Mouse (Mus musculus) olfactory bulb, adult 2 months (tissue): ENCODE measurements around the gene Col4a3bp. TPM values are rescaled to one million over a fixed set of nuclear protein-coding genes. Genes with fewer than 3 reads are reported as not detected.

Experiments
- H3K27ac ChIP-seq: fragments of 200-500 bp; 2 replicates; pipeline ENCODE4 v1.5.1; 2012; ENCODE audit warnings: low read depth, low read length; ENCODE audit not compliant: insufficient read depth
- H3K4me1 ChIP-seq: fragments of 200-500 bp; 2 replicates; pipeline ENCODE4 v1.6.1; 2012; ENCODE audit warnings: low read length; ENCODE audit not compliant: control insufficient read depth, insufficient read depth
- H3K4me3 ChIP-seq: fragments of 200-500 bp; 2 replicates; pipeline ENCODE4 v1.5.1; 2012; ENCODE audit warnings: mild to moderate bottlenecking, low read depth, low read length, moderate library complexity; ENCODE audit not compliant: insufficient read depth
- CTCF ChIP-seq: fragments of 200-500 bp; IDR thresholded peaks from 2 replicates; pipeline ENCODE4 v1.5.1; 2012; ENCODE audit warnings: low read depth, mild to moderate bottlenecking, low read length, moderate library complexity; ENCODE audit not compliant: insufficient read depth
- POLR2A ChIP-seq: fragments of 200-500 bp; IDR thresholded peaks from 2 replicates; pipeline ENCODE4 v1.6.1; 2012; ENCODE audit warnings: mild to moderate bottlenecking, low read depth, low read length, moderate library complexity; ENCODE audit not compliant: insufficient read depth
- WGBS: fragments of 180-500 bp; shearing (Covaris S2); methylation state at CpG from one replicate; pipeline ENCODE4 v1.1.7; 2018; 5-methylcytosine and 5-hydroxymethylcytosine counted together
- polyA plus RNA-seq: library from polyadenylated mRNA; stranded (reverse); fragments of >200 nt; gene quantifications from 2 replicates; pipeline ENCODE4 v1.2.4, GENCODE M21; 2012; ENCODE audit warnings: low replicate concordance; ENCODE audit not compliant: missing spikeins, insufficient read depth, insufficient read length

Gene Col4a3bp
- polyA plus RNA-seq, 1 experiment, result 201 TPM

DNA sequence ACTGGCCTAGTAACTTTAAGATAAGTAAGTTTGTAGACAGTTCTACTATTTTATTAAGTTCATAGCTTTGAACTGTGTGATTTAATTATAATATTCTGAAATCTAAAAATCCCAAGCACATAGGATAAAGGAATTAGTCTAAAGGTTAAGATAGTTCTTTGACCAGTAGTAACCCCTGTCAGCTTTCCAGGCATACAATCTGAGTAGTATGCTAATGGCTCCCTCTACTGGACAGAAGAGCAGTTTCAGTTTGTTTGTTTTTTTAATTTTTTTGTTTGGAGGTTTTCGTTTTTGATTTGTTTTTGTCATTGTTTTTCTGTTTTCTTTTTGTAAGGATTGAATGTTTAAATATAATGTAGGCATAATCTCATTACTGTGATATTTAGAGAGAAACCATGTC lies 51.2 kb downstream of the Col4a3bp start:
- Histone ChIP-seq H3K27ac (no peak overlapping the region), H3K4me3 (no peak overlapping the region)
- 0% methylated on average over 1 of the region's 1 CpGs for WGBS

DNA sequence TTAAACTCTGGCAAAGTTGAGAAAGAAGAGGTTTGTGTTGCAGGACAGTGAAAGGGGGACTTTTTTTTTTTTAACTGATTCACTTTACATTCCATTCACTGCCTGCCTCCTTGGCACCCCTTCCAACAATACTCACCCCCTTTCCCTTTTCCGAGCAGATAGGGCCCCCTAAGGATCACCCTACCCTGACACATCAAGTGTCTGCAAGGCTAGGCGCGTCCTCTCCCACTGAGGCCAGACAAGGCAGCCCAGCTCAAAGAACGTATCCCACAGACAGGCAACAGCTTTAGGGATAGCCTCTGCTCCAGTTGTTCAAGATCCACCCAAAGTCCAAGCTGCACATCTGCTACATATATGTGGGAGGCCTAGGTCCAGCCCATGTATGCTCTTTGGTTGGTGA lies 51.7 kb downstream of the Col4a3bp start:
- 72% methylated on average over 4 of the region's 4 CpGs for WGBS
- Histone ChIP-seq H3K4me3 (no peak overlapping the region), H3K27ac (peak overlapping the region; percentile 8; the same call in 1 of the 2 replicates), H3K4me1 (peaks cover 2% of the 10 kb centered on the region; the same call in 1 of the 2 replicates)
- no peak for TF ChIP-seq CTCF
- no peak for TF ChIP-seq POLR2A

More for the DNA sequence above, 51.2 kb downstream of the Col4a3bp start:
- peaks cover 2% of the 10 kb centered on the region; the same call in 1 of the 2 replicates for H3K4me1 ChIP-seq
- TF ChIP-seq CTCF, result no peak
- TF ChIP-seq POLR2A, result no peak

GRCm38 (mm10) chr13:96599182-96599581 lies 56.8 kb downstream of the Col4a3bp start:
- Histone ChIP-seq H3K4me3 (no peak overlapping the region), H3K4me1 (peaks cover under 1% of the 10 kb centered on the region; the same call in 1 of the 2 replicates), H3K27ac (no peak overlapping the region)
- 95% methylated on average over 9 of the region's 9 CpGs for WGBS
- TF ChIP-seq CTCF (no peak), POLR2A (no peak)

DNA sequence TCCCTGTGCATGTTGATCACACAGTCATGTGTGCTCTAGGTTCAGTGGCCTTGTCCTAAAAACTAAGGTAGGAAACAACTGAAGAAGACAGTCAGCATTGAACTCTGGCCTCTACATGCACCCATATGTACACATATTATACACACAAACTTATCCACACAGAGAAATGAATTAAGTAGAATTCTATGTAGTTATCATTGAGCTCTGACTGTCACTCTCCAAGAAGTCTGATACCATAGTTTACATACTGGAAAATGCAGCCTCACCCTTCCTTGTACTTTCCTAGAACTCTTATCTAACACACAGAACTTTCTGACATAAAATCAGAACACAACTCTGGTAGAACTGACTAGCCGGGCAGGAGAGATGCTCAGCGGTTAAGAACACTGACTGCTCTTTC lies 61.8 kb downstream of the Col4a3bp start:
- no peaks in the 10 kb centered on the region for H3K4me1 ChIP-seq
- WGBS, result 90% methylated on average over 2 of the region's 2 CpGs
- H3K4me3 ChIP-seq, result no peak overlapping the region
- no peak overlapping the region for H3K27ac ChIP-seq
- no peak for TF ChIP-seq POLR2A

- 95% methylated on average over 3 of the region's 3 CpGs for WGBS
- Histone ChIP-seq H3K4me1 (no peaks in the 10 kb centered on the region), H3K4me3 (no peak overlapping the region), H3K27ac (no peak overlapping the region)
- TF ChIP-seq CTCF, result no peak
- TF ChIP-seq POLR2A, result no peak
Measured at GRCm38 (mm10) chr13:96614615-96615014, 72.2 kb downstream of the Col4a3bp start.

- Histone ChIP-seq H3K4me1 (no peaks in the 10 kb centered on the region), H3K27ac (no peak overlapping the region), H3K4me3 (no peak overlapping the region)
- 53% methylated on average over 1 of the region's 1 CpGs for WGBS
- TF ChIP-seq CTCF (no peak), POLR2A (no peak)
Measured at GRCm38 (mm10) chr13:96620891-96621290, 78.5 kb downstream of the Col4a3bp start.

DNA sequence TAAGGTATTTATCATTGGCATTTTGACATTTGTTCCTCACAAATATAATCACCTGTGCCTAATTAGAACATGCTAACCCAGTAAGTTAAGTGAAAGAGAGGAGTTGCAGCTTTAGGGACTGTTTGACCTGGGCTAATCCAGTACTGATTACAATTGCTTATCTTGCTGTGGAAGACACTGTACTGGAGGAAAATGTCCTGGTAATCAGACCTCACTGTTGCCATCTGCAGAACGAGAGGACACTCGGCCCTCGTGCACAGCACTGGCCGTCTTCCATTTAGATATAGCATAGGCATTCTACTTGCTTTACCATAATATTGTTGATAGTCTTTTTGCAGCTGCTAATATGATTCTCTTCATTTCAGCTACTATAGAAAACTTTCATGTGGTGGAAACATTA lies 88.0 kb downstream of the Col4a3bp start:
- TF ChIP-seq CTCF (no peak), POLR2A (no peak)
- WGBS, result 94% methylated on average over 4 of the region's 4 CpGs
- Histone ChIP-seq H3K27ac (no peak overlapping the region), H3K4me1 (no peaks in the 10 kb centered on the region), H3K4me3 (no peak overlapping the region)

- TF ChIP-seq POLR2A, result no peak
- TF ChIP-seq CTCF, result no peak
- H3K4me3 ChIP-seq, result no peak overlapping the region
- WGBS, result 65% methylated on average over 2 of the region's 2 CpGs
- H3K27ac ChIP-seq, result no peak overlapping the region
- H3K4me1 ChIP-seq, result no peaks in the 10 kb centered on the region
Measured at GRCm38 (mm10) chr13:96644168-96644567, 101.8 kb downstream of the Col4a3bp start.

DNA sequence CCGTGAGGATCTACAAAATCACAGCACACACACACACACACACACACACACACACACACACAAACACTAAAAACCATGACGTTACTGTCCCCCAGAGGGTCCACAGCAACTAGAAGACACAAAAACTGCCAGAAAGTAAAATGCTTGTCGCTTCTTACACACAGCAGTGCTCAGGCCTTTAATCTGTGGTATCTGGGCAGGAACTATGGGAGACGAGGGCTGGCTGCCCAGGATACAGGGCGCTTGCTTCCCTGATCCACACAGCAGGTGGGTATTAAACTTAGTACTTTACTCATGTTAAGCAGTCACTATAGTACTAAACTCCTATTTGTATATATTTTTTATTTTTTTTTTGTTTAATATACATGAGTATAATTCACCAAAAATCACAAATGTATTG lies 103.4 kb downstream of the Col4a3bp start:
- TF ChIP-seq POLR2A, result no peak
- TF ChIP-seq CTCF, result no peak

DNA sequence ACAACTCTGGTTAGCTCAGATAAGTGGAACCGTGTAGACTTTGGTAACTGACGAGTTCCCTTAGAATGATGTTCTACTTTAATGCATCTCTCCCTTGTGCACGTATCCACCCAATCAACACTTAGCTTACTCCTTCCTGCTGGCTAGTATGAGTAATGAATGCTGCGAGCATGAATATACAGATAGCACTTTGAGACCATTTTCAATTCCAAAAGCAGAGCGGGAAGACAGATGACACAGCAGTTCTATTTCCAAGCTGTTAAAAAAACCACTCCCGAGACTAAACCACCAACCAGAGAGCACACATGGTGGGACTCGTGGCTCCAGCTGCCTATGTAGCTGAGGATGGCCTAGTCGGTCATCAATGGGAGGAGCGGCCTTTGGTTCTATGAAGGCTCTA lies 110.6 kb downstream of the Col4a3bp start:
- no peak for TF ChIP-seq POLR2A
- TF ChIP-seq CTCF, result no peak
- Histone ChIP-seq H3K4me1 (no peaks in the 10 kb centered on the region), H3K4me3 (no peak overlapping the region), H3K27ac (no peak overlapping the region)
- 71% methylated on average over 9 of the region's 9 CpGs for WGBS

More for the DNA sequence above, 103.4 kb downstream of the Col4a3bp start:
- no peak overlapping the region for H3K4me3 ChIP-seq
- H3K4me1 ChIP-seq, result no peaks in the 10 kb centered on the region
- H3K27ac ChIP-seq, result no peak overlapping the region
- 46% methylated on average over 5 of the region's 5 CpGs for WGBS
